Mouse (Mus musculus): ENCODE measurements around the gene Arel1. TPM values are rescaled to one million over a fixed set of nuclear protein-coding genes. Genes with fewer than 3 reads are reported as not detected.

Gene Arel1
- polyA plus RNA-seq, 1 experiment from 2014 or later = 13.2 TPM

DNA sequence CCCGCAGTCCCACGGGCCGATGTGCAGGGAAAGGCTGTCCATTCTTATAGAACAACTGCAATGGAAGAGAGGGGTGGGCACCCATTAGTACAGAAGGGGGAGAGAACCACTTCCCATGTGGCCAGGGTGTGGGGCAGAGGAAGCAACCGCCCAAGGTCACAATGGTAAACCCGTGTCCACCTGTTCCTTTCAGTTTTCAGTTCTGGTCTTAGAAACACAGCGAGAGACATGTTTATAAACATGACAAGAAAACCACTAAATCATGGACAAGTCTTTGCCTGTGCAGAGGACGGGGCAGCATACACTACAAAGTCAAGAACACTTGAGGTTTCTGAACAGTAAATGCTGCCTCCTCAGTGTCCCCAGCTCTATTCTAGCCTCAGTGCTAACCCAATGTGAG lies 30.4 kb downstream of the Arel1 start:
- no peak overlapping the region for H3K9ac ChIP-seq (ENCODE audit: low read length)
- H3K4me3 ChIP-seq (ENCODE audit: control insufficient read depth in 1 of 2, insufficient read depth in 1 of 2, low read depth in 1 of 2, low read length in 2 of 2) = no peak overlapping the region
- WGBS = 92% methylated on average over 7 of the region's 7 CpGs
- no peaks in the 10 kb centered on the region for H3K9me3 ChIP-seq (ENCODE audit: control insufficient read depth, low read length)
- no peak for ATAC-seq (ENCODE audit: insufficient number of reproducible peaks, insufficient read depth, low FRiP score, low read depth)
- peaks cover 39% of the 10 kb centered on the region for H3K36me3 ChIP-seq (ENCODE audit: control insufficient read depth, insufficient read depth, low read length)
- no peak overlapping the region for H3K4me2 ChIP-seq (ENCODE audit: low read length)
- no peak overlapping the region for H3K27ac ChIP-seq (replicated peaks in 1 of 2; ENCODE audit: control insufficient read depth in 1 of 2, insufficient read depth in 1 of 2, low read depth in 2 of 2, low read length in 2 of 2)
- H3K27me3 ChIP-seq (ENCODE audit: control insufficient read depth, insufficient read depth, low read length) = no peaks in the 10 kb centered on the region
- peaks cover 20 to 42% of the 10 kb centered on the region in 2 experiments for H3K4me1 ChIP-seq (ENCODE audit: control insufficient read depth in 2 of 2, insufficient read depth in 2 of 2, low read length in 2 of 2)

DNA sequence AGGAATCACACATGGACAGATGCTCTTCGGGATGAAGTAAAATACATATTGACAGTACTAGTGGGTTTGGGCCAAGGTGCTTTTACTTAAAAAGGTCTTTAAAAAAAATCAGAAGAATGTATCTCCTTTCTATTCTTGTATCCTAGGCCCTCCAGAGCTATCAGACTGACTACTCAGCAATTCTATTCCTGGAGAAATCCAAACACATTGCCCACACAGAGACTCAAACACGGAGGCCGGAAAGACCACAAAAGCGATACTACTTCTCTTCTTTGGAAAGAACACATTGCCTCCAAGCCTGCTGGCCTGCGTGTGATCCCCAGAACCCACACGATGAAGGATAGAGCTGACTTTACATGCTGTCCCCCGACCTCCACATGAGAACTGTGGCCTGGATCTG lies 31.6 kb downstream of the Arel1 start:
- H3K9me3 ChIP-seq (ENCODE audit: control insufficient read depth, low read length) = no peaks in the 10 kb centered on the region
- 56% methylated on average over 7 of the region's 7 CpGs for WGBS
- H3K4me2 ChIP-seq (ENCODE audit: low read length) = no peak overlapping the region
- H3K4me3 ChIP-seq (ENCODE audit: control insufficient read depth in 1 of 2, insufficient read depth in 1 of 2, low read depth in 1 of 2, low read length in 2 of 2) = no peak overlapping the region
- H3K9ac ChIP-seq (ENCODE audit: low read length) = no peak overlapping the region
- no peaks in the 10 kb centered on the region for H3K27me3 ChIP-seq (ENCODE audit: control insufficient read depth, insufficient read depth, low read length)
- no peak for ATAC-seq (ENCODE audit: insufficient number of reproducible peaks, insufficient read depth, low FRiP score, low read depth)
- H3K27ac ChIP-seq (replicated peaks in 1 of 2; ENCODE audit: control insufficient read depth in 1 of 2, insufficient read depth in 1 of 2, low read depth in 2 of 2, low read length in 2 of 2) = peak overlapping the region; percentile 12 to 67; a peak in 3 of 4 replicates
- H3K36me3 ChIP-seq (ENCODE audit: control insufficient read depth, insufficient read depth, low read length) = peaks cover 47% of the 10 kb centered on the region
- peaks cover 19 to 30% of the 10 kb centered on the region in 2 experiments for H3K4me1 ChIP-seq (ENCODE audit: control insufficient read depth in 2 of 2, insufficient read depth in 2 of 2, low read length in 2 of 2)

DNA sequence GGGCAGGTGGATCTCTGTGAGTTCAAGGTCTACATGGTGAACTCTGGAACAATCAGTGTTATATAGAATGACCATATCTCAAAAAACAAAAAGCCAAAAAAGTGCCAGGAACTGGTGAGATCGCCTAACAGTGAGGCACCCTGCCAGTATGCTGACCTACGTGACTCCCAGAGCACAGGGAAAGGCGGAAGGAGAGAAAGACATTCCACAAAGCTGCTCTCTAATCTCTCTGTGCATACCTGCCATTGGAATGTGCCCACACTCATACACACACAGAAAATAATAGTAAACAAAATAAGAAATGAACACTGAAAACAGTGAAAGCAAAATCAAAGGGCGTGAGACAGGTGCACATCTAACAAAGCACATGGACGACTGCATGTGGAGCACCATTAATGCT lies 35.4 kb downstream of the Arel1 start:
- peak overlapping the region; percentile 35 to 60; a peak in 3 of 4 replicates for H3K27ac ChIP-seq (replicated peaks in 1 of 2; ENCODE audit: control insufficient read depth in 1 of 2, insufficient read depth in 1 of 2, low read depth in 2 of 2, low read length in 2 of 2)
- H3K9ac ChIP-seq (ENCODE audit: low read length) = no peak overlapping the region
- 45% methylated on average over 5 of the region's 5 CpGs for WGBS
- H3K4me2 ChIP-seq (ENCODE audit: low read length) = no peak overlapping the region
- H3K4me1 ChIP-seq (ENCODE audit: control insufficient read depth in 2 of 2, insufficient read depth in 2 of 2, low read length in 2 of 2) = peaks cover 8 to 14% of the 10 kb centered on the region in 2 experiments
- H3K9me3 ChIP-seq (ENCODE audit: control insufficient read depth, low read length) = no peaks in the 10 kb centered on the region
- H3K4me3 ChIP-seq (ENCODE audit: control insufficient read depth in 1 of 2, insufficient read depth in 1 of 2, low read depth in 1 of 2, low read length in 2 of 2) = no peak overlapping the region
- H3K27me3 ChIP-seq (ENCODE audit: control insufficient read depth, insufficient read depth, low read length) = no peaks in the 10 kb centered on the region
- H3K36me3 ChIP-seq (ENCODE audit: control insufficient read depth, insufficient read depth, low read length) = peaks cover 53% of the 10 kb centered on the region
- peak; percentile 59; the same call in 1 of the 2 replicates for ATAC-seq (ENCODE audit: insufficient number of reproducible peaks, insufficient read depth, low FRiP score, low read depth)

DNA sequence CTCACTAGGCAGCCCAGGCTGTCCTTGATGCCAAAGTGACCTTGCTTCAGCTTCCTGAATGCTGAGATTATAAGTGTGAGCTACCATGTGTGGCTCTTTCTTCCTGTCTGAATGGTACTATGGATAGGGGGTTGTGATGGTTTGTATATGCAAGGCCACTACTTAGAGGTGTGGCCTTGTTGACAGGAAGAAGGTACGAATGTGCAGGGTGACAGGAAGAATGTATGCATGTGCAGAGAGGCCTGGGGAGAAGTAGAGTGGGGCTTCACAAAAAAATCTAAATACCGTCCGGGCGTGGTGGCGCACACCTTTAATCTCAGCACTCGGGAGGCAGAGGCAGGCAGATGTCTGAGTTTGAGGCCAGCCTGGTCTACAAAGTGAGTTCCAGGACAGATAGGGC lies 38.5 kb downstream of the Arel1 start:
- Histone ChIP-seq H3K36me3 (ENCODE audit: control insufficient read depth, insufficient read depth, low read length) (peaks cover 68% of the 10 kb centered on the region), H3K4me1 (ENCODE audit: control insufficient read depth in 2 of 2, insufficient read depth in 2 of 2, low read length in 2 of 2) (peaks cover 5 to 8% of the 10 kb centered on the region in 2 experiments; a peak in 3 of 4 replicates), H3K4me3 (ENCODE audit: control insufficient read depth in 1 of 2, insufficient read depth in 1 of 2, low read depth in 1 of 2, low read length in 2 of 2) (no peak overlapping the region), H3K27me3 (ENCODE audit: control insufficient read depth, insufficient read depth, low read length) (no peaks in the 10 kb centered on the region), H3K9ac (ENCODE audit: low read length) (no peak overlapping the region), H3K27ac (replicated peaks in 1 of 2; ENCODE audit: control insufficient read depth in 1 of 2, insufficient read depth in 1 of 2, low read depth in 2 of 2, low read length in 2 of 2) (no peak overlapping the region), H3K4me2 (ENCODE audit: low read length) (no peak overlapping the region), H3K9me3 (ENCODE audit: control insufficient read depth, low read length) (no peaks in the 10 kb centered on the region)
- 93% methylated on average over 6 of the region's 6 CpGs for WGBS
- ATAC-seq (ENCODE audit: insufficient number of reproducible peaks, insufficient read depth, low FRiP score, low read depth) = no peak

DNA sequence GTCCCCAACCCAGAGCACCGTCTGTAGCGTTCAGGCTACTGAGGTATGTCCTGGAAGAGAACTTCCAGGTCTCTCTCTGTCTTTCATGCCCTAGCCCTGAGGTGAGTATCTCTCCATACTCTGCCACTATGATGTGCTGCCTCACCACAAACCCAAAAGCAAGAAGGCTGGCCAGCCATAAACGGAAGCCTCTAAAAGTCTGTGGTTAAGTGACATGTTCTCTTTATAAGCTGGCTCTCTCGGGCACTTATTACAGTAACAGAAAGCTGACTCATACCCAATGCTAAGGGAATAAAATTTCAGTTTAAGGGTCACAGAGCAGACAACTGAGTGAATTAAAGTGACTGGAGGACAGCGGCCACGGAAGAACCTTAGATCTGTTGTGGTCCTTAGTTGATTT lies 44.2 kb downstream of the Arel1 start:
- H3K27me3 ChIP-seq (ENCODE audit: control insufficient read depth, insufficient read depth, low read length) = no peaks in the 10 kb centered on the region
- WGBS = 94% methylated on average over 6 of the region's 6 CpGs
- peaks cover 90% of the 10 kb centered on the region for H3K36me3 ChIP-seq (ENCODE audit: control insufficient read depth, insufficient read depth, low read length)
- H3K27ac ChIP-seq (replicated peaks in 1 of 2; ENCODE audit: control insufficient read depth in 1 of 2, insufficient read depth in 1 of 2, low read depth in 2 of 2, low read length in 2 of 2) = no peak overlapping the region
- H3K4me2 ChIP-seq (ENCODE audit: low read length) = no peak overlapping the region
- H3K4me1 ChIP-seq (ENCODE audit: control insufficient read depth in 2 of 2, insufficient read depth in 2 of 2, low read length in 2 of 2) = 0 out of 4 replicates have a peak, but pooled peaks cover 0 to 7% of the 10 kb centered on the region in 2 experiments
- no peak overlapping the region for H3K4me3 ChIP-seq (ENCODE audit: control insufficient read depth in 1 of 2, insufficient read depth in 1 of 2, low read depth in 1 of 2, low read length in 2 of 2)
- H3K9me3 ChIP-seq (ENCODE audit: control insufficient read depth, low read length) = no peaks in the 10 kb centered on the region
- ATAC-seq (ENCODE audit: insufficient number of reproducible peaks, insufficient read depth, low FRiP score, low read depth) = no peak
- H3K9ac ChIP-seq (ENCODE audit: low read length) = no peak overlapping the region

DNA sequence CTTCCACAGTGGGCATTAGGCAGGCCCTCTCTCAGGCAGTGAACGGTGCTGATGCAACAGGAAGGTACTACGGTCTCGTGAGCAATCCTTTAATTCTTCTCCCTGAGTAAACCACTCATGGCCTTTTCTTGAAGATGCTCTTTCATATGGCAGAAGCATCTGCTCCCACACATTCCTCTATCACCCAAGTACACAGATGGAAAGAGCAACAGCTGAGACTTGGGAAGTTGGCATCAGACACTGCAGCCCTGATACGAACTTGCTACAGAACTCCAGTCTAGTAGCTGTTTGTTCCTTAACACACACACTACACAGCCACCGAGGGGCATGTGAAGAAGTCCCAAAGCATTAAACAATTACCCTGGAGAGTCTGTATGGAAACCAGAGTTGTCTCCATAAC lies 46.4 kb downstream of the Arel1 start:
- H3K9me3 ChIP-seq (ENCODE audit: control insufficient read depth, low read length) = no peaks in the 10 kb centered on the region
- no peaks in the 10 kb centered on the region for H3K27me3 ChIP-seq (ENCODE audit: control insufficient read depth, insufficient read depth, low read length)
- WGBS = 92% methylated on average over 5 of the region's 5 CpGs
- H3K36me3 ChIP-seq (ENCODE audit: control insufficient read depth, insufficient read depth, low read length) = peaks cover 88% of the 10 kb centered on the region
- H3K4me1 ChIP-seq (ENCODE audit: control insufficient read depth in 2 of 2, insufficient read depth in 2 of 2, low read length in 2 of 2) = 0 out of 4 replicates have a peak, but pooled peaks cover 0 to 7% of the 10 kb centered on the region in 2 experiments
- ATAC-seq (ENCODE audit: insufficient number of reproducible peaks, insufficient read depth, low FRiP score, low read depth) = no peak
- no peak overlapping the region for H3K4me2 ChIP-seq (ENCODE audit: low read length)
- no peak overlapping the region for H3K4me3 ChIP-seq (ENCODE audit: control insufficient read depth in 1 of 2, insufficient read depth in 1 of 2, low read depth in 1 of 2, low read length in 2 of 2)
- no peak overlapping the region for H3K27ac ChIP-seq (replicated peaks in 1 of 2; ENCODE audit: control insufficient read depth in 1 of 2, insufficient read depth in 1 of 2, low read depth in 2 of 2, low read length in 2 of 2)
- H3K9ac ChIP-seq (ENCODE audit: low read length) = no peak overlapping the region

DNA sequence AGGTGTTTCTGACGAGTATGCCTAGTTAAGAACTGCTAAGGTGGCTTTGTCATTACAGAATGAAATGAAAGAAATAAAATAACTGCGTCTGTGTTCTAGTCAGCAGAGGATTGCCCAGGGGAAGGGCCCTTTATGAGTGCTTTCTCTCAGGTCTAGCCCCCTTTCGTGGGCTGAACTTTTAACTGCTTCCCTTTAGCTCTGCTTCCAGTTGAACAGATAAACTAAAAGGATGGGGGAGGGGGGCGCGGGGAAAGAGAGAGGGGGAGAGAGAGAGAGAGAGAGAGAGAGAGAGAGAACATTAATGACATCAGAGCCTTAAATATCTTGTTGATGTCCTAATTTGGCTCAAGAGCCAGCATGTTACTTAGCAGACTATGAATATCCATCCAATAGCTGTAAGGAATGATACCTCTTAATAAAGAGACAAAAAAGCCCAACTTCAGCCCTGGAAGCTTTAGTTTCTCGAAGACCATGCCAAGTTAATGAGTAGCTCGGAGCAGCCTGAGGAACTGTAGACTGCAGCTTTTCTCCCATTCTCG lies 48.8 kb downstream of the Arel1 start:
- H3K27ac ChIP-seq (replicated peaks in 1 of 2; ENCODE audit: control insufficient read depth in 1 of 2, insufficient read depth in 1 of 2, low read depth in 2 of 2, low read length in 2 of 2) = peak overlapping the region in 1 of 2 experiments; percentile 73; a peak in 3 of 4 replicates
- ATAC-seq (ENCODE audit: insufficient number of reproducible peaks, insufficient read depth, low FRiP score, low read depth) = no peak
- peak overlapping the region; percentile 43 for H3K4me2 ChIP-seq (ENCODE audit: low read length)
- no peaks in the 10 kb centered on the region for H3K9me3 ChIP-seq (ENCODE audit: control insufficient read depth, low read length)
- no peaks in the 10 kb centered on the region for H3K27me3 ChIP-seq (ENCODE audit: control insufficient read depth, insufficient read depth, low read length)
- H3K9ac ChIP-seq (ENCODE audit: low read length) = peak overlapping the region; percentile 58
- peak overlapping the region in 1 of 2 experiments; percentile 20; a peak in 1 of 4 replicates for H3K4me3 ChIP-seq (ENCODE audit: control insufficient read depth in 1 of 2, insufficient read depth in 1 of 2, low read depth in 1 of 2, low read length in 2 of 2)
- H3K4me1 ChIP-seq (ENCODE audit: control insufficient read depth in 2 of 2, insufficient read depth in 2 of 2, low read length in 2 of 2) = 0 out of 4 replicates have a peak, but pooled peaks cover 0 to 9% of the 10 kb centered on the region in 2 experiments
- WGBS = 57% methylated on average over 8 of the region's 8 CpGs
- peaks cover 83% of the 10 kb centered on the region for H3K36me3 ChIP-seq (ENCODE audit: control insufficient read depth, insufficient read depth, low read length)

DNA sequence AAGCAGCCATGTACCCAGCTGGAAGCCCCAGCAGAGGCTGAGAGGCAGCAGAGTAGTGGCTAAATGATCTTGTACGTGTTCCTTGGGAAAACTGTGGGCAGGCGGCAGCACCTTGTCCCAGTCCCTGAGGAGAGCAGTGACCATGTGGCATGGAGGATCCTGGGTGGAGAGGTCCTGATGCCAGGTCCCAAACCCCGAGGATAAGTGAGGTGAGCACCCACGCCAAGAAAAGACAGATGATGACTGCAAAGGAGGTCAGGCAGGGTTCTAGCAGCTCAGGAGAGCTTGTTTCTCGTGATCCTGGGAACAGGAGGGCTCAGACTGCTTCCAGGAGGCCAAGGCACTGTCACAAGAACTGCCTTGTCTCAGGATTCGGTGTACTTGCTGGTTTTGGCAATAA lies 51.9 kb downstream of the Arel1 start:
- Histone ChIP-seq H3K9ac (ENCODE audit: low read length) (no peak overlapping the region), H3K4me2 (ENCODE audit: low read length) (no peak overlapping the region), H3K27ac (replicated peaks in 1 of 2; ENCODE audit: control insufficient read depth in 1 of 2, insufficient read depth in 1 of 2, low read depth in 2 of 2, low read length in 2 of 2) (no peak overlapping the region), H3K4me1 (ENCODE audit: control insufficient read depth in 2 of 2, insufficient read depth in 2 of 2, low read length in 2 of 2) (0 out of 4 replicates have a peak, but pooled peaks cover 0 to 9% of the 10 kb centered on the region in 2 experiments), H3K36me3 (ENCODE audit: control insufficient read depth, insufficient read depth, low read length) (peaks cover 60% of the 10 kb centered on the region), H3K4me3 (ENCODE audit: control insufficient read depth in 1 of 2, insufficient read depth in 1 of 2, low read depth in 1 of 2, low read length in 2 of 2) (no peak overlapping the region), H3K27me3 (ENCODE audit: control insufficient read depth, insufficient read depth, low read length) (no peaks in the 10 kb centered on the region), H3K9me3 (ENCODE audit: control insufficient read depth, low read length) (no peaks in the 10 kb centered on the region)
- 85% methylated on average over 6 of the region's 6 CpGs for WGBS
- no peak for ATAC-seq (ENCODE audit: insufficient number of reproducible peaks, insufficient read depth, low FRiP score, low read depth)

All from heart, embryonic 14.5 days (tissue).